Mouse (Mus musculus): ENCODE results near the gene Pafah1b1. TPM values are rescaled to one million over a fixed set of nuclear protein-coding genes. Genes with fewer than 3 reads are reported as not detected.
A peak's percentile ranks its signal among the peaks of the same experiment; 100 is the strongest.

Gene Pafah1b1
- polyA plus RNA-seq (2012; rRNA removed) = 19.1 and 24.0 TPM in 2 replicates

DNA sequence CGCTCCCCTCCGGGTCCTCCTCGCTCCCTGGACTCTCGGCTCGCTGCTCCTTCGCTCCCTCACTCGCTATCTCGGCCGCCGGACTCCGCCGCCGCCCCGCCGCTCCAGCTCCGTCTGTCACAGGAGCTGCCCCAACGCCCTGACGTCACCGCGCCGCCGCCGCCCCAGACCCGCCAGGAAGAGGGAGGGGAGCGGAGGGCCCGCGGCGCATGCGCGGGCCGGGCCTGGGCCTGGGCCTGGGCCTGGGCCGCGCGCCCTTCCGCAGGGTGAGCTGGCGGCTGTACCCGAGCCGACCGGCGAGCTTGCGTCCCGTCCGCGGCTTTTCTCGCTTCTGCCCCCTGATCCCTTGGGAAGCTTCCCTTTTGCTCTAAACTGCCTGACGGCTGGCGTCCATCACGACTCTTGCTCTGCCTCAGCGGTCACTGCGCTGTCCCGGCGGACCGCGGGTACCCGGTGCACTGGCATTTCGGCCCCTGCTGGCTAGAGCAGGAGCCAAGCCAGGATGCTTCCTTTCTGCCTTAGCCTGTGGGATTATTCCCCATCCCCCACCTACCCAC is at the start of gene Pafah1b1:
Gene Pafah1b1, minus strand, starts transcription at position 436 of the 557 bp plus-strand sequence.
- DNase-seq (ENCODE audit: low read depth, low spot score) = peak; percentile 65
- under 1% methylated on average over 51 of the region's 56 CpGs for WGBS

DNA sequence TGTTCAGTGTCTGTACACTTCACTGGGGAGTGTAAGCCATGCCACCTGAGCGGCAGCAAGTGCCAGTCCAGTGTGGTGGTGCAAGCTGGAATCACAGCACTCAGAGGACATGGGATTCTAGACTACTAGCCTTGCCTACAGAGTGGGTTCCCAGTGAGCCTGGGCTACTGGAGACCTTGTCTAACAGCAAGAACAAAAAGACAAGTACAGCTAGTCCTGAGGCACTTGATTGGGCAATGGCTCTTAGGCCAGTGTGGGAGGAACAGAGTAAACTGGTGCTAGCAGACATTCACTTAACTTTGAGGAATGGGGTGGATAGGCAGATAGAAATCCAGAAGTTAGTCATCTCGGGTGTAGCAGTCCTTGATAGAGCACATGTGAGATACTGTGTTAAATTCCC is 47.9 kb upstream of the Pafah1b1 start:
- WGBS = 79% methylated on average over 2 of the region's 2 CpGs
- no peak for DNase-seq (ENCODE audit: low read depth, low spot score)

- DNase-seq (ENCODE audit: low read depth, low spot score) = no peak
- 69% methylated on average over 4 of the region's 4 CpGs for WGBS
Observed at GRCm38 (mm10) chr11:74771650-74772049, 47.2 kb upstream of the Pafah1b1 start.

DNA sequence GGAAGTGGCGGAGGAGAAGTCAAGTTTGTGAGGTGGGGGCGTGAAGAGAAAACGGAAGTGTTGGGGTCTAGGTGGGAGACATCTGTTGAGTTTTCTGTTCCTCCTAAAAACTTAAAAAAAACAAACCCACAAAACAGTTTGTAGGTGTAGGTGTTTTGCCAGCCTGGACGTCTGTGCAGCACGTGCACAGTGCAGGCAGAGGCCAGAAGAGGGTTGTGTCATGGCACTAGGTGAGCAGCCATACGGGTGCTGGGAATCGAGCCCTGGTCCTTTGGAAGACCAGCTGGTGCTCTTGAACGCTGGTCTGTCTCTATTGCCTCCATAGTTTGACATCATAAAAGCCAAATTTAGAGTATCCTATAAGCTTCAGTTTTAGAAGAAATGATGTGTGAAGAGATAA is 46.8 kb upstream of the Pafah1b1 start:
- WGBS = 7% methylated on average over 8 of the region's 8 CpGs
- DNase-seq (ENCODE audit: low read depth, low spot score) = no peak

DNA sequence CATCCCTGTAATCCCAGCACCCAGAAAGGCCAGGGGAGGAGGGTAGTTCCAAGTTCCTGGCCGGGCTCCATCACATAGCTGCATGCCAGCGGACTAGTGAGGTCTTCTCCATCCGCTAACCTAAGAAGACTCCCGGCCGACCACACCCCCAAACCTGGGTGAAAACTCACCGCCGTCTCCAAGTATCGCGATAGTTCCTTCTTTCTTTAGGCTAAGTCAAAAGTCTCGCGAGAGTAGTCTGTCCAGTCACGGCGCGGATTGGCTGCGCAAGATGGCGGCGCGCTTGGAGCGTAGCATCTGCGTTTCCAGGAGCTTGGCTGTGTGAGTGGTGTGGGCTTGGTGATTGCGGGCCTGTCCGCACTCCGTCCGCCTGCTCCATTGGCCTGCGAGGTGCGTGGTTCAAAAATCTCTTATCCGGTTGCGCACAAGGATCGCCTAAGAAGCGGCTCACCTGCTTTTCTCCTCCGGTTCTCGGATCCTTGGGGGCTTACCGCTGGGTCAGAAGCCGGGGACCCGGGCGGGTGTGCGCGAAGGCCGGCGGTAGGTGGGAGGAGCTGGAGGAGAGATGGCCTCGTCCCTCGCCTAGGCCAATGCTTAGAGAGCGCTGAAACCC is 46.2 kb upstream of the Pafah1b1 start, which contains the start of gene Mettl16:
Gene Mettl16, plus strand, starts transcription at position 236 of the 613 bp plus-strand sequence.
- under 1% methylated on average over 43 of the region's 43 CpGs for WGBS
- DNase-seq (ENCODE audit: low read depth, low spot score) = peak; percentile 89

GRCm38 (mm10) chr11:74770037-74770436 is 45.6 kb upstream of the Pafah1b1 start:
- no peak for DNase-seq (ENCODE audit: low read depth, low spot score)
- WGBS = 80% methylated on average over 9 of the region's 9 CpGs

DNA sequence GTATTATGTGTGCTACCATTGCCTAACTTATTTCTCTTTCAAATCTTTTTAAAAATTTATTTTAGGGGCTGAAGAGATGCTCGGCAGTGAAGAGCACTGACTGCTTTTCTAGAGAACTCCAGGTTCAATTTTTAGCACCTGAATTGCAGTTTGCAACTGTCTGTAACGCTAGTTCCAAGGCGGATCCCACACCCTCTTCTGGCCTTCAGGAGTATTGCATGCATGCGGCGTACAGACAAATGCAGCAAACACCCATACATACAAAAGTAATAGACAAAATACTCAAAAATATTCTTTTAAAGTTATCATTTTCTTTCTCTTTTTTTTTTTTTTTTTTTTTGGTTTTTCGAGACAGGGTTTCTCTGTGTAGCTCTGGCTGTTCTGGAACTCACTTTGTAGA is 43.6 kb upstream of the Pafah1b1 start:
- WGBS = 40% methylated on average over 6 of the region's 6 CpGs
- DNase-seq (ENCODE audit: low read depth, low spot score) = no peak

DNA sequence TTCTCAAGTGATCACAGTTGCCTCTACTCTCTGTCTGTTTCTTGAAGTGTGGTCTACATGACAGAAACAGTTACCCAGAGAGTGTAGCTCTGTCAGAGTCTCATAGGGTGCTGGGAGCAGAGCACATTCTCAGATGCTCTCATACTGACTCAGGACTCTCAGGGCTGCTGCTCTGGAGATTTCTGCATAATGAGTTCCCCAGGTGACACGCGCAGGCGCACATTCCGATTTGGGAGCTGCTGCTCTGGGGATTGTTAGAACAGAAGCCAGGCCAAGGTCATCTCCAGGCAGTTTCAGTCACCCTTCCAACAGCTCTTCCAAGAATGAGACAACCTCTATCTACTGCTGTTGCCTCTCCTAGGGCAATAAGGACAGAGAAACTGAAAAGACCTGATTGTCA is 43.0 kb upstream of the Pafah1b1 start:
- no peak for DNase-seq (ENCODE audit: low read depth, low spot score)
- WGBS = 93% methylated on average over 4 of the region's 4 CpGs

DNA sequence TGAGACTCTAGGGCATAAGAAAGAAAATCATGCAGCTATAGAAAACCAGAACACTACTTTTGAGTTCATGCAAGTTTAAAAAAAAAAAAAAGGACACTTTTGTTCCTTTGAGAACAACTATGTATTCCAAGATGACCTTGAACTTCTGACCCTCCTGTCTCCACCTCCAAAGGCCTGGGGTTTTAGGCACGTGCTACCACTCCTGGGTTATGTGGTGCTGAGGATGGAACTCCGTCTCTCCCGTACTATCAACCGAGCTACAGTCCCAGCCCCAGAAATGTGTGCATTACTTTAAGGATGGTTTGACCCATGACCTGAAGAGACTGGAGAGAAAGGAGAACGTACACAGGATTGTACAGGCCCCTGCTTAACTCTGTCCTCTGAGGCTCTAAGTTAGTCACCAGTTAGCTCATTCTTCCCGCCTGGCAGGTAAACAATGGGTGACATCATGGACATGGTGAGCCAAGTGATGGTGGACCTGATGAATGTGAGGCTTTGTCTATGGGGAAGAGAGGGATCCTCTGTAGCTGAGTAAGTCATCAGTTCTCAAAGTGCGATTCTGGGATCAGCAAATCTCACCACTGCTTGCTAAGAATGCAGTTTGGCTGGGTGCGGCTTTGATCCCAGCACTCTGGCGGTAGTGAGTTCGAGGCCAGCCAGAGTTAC is 39.6 kb upstream of the Pafah1b1 start:
- 61% methylated on average over 10 of the region's 10 CpGs for WGBS
- DNase-seq (ENCODE audit: low read depth, low spot score) = no peak

DNA sequence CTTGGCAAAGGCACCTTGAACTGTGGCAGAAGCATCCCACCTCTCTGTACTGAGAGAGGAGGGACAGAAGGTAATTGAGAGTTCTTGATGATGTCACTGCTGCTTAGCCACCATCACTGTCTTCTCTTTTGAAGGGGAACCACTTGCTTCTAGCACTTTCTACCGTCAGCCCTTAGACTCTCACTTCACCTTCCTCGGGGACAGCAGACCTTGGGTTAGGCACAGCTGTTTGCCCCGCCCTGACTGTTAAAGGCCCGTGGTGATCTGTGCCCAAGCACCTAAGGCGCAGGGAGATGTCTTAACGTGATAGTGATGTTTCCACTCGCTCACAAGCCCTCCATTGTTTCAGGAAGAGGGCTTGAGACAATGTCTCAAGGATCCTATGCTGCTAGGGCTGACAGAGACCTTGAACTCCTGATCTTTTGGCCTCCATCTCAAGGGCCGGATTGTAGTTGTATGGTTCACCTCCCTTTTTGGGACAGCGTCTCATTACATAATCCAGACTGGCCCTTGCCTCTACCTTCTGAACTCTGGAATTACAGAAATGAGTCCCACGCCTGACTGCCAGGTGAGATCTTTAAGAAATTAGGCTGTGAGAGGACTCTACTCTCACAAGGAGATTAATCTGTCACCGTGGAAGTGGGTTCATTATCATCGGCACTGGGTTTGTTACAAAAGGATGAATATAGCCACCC is 36.7 kb upstream of the Pafah1b1 start:
- WGBS = 50% methylated on average over 12 of the region's 12 CpGs
- DNase-seq (ENCODE audit: low read depth, low spot score) = no peak

GRCm38 (mm10) chr11:74756631-74757030 is 32.2 kb upstream of the Pafah1b1 start:
- DNase-seq (ENCODE audit: low read depth, low spot score) = no peak
- WGBS = 39% methylated on average over 2 of the region's 2 CpGs

GRCm38 (mm10) chr11:74751352-74752066 is 27.0 kb upstream of the Pafah1b1 start:
- DNase-seq (ENCODE audit: low read depth, low spot score) = no peak
- WGBS = 86% methylated on average over 9 of the region's 9 CpGs

DNA sequence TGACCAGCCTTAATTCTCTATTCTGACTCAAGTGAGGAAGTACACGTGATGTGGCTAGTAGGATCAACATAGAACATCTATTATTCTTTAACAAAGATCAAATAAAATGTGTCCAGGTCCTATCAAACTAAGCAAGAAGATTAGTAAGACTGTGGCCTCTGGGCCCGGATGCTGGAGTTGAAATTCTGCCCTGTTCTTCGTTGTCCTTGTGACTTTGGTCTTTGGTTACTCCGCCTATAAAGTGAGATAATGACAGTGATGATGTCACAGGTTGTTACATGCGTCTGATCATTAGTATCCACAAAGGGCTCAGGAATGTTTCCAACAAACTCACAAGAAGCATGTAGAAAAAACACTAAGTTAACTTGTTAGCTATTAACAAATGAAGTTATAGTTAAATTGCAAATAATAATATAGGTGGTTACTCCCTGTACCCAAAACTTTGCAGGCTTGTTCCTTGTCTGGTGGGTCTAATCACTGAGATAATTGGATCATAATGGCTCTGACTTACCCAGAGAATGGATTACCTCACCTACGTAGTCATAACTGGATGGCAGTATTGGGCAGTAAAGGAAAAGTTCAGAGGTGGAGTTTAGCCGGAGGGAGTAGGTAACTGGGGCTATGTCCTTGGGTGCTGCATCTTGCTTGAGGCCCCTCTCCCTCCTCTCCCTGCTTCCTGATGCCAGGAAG is 26.3 kb upstream of the Pafah1b1 start:
- 49% methylated on average over 7 of the region's 7 CpGs for WGBS
- DNase-seq (ENCODE audit: low read depth, low spot score) = no peak

- DNase-seq (ENCODE audit: low read depth, low spot score) = no peak
- WGBS = 90% methylated on average over 13 of the region's 13 CpGs
Observed at GRCm38 (mm10) chr11:74749241-74749640, 24.8 kb upstream of the Pafah1b1 start.

DNA sequence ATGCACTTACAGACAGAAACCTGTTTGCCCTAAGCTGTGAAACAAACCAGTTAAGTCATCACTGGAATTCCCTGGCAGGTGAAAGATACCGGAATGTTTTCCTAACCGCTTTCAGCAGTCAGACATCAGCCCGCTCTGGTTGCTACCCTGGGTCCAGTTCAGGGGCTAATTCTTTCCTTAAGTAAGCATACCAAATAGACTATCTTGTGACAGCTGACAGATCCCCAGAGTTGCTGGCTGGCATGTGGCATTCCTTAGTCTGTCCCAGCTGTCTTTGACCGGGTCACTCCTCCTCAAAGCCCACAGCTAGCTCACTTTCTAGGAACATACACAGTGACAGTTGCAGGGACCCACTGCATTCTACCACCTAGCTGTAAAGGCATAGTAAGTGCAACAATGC is 23.6 kb upstream of the Pafah1b1 start:
- 66% methylated on average over 4 of the region's 4 CpGs for WGBS
- DNase-seq (ENCODE audit: low read depth, low spot score) = no peak

DNA sequence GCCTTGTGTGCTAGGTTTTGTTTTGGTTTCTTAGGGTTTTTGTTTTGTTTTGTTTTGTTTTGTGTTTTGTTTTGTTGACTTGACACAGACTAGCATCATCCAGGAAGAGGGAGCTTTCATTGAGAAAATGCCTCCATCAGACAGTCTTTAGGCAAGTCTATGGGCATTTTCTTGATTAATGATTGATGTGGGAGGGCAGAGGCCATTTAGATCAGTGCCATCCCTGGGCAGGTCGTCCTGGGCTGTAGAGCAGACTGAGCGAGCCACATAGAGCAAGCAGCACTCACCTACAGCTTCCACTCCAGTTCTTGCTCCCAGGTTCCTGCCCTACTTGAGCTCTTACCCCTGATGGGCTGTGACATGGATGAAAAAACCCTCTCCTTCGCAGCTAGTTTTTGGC is 13.4 kb upstream of the Pafah1b1 start:
- 60% methylated on average over 3 of the region's 3 CpGs for WGBS
- no peak for DNase-seq (ENCODE audit: low read depth, low spot score)

GRCm38 (mm10) chr11:74734917-74735316 is 10.4 kb upstream of the Pafah1b1 start:
- WGBS = 16% methylated on average over 7 of the region's 7 CpGs
- DNase-seq (ENCODE audit: low read depth, low spot score) = no peak

DNA sequence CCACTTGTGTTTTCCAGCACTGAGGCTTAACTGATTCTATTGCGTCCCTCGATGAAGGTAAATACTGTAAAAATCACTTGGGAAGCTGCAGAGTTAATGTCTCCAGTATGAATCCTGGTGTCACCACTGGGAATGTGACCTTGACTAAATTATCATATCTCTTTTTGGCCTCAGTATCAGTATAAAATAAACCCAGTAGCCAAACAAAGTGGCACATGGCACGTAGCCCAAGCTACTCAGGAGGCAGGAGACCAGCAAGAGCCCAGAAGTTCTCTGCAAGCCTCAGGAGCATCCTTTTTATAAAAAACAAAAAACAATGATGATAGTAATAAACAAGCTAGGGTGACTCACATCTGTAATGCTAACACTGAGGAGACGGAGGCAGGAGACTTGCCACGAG is 711 bp upstream of the Pafah1b1 start:
- WGBS = 69% methylated on average over 5 of the region's 5 CpGs
- no peak for DNase-seq (ENCODE audit: low read depth, low spot score)
